Mouse (Mus musculus) kidney, adult 2 months (tissue): ENCODE measurements at regions not wholly inside any gene's neighbourhood (a gene's known extent, or its start where the extent isn't known, plus 50 kb on each side); places are given as distances from the start of the nearest gene placed in this dataset.

ENCODE experiments used
- CTCF ChIP-seq: fragments of 200-500 bp; conservative IDR thresholded peaks from 2 replicates; pipeline ENCODE4 v1.5.1; 2011; ENCODE audit warnings: low read depth, mild to moderate bottlenecking, control low read depth, low read length, moderate library complexity, mixed read lengths; ENCODE audit not compliant: insufficient read depth, insufficient read length
- POLR2A ChIP-seq: fragments of 200-500 bp; IDR thresholded peaks from one replicate; pipeline ENCODE4 v1.6.1; 2011; ENCODE audit warnings: low read depth, low read length, control low read depth

DNA sequence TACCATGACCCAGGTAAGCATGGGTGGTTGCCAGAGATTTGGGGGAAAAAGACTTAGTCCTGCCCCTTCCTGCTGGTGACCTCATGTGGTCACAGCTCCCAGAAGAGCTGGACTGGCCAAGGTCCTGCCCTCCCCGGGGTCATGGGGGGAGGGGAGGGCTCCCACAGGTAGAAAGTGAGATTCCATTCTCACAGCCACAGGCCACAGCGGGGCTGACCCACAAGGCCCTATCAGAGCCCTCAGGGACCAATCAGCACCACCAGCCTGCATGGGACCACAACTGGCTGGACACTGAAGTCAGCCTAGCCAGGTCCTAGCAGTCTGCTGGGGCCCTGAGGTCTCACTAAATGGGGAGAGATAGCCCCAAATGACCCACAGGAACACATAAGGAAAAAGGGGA is 81.9 kb upstream of the Zmiz1 start:
- TF ChIP-seq CTCF (no peak), POLR2A (no peak)
